Mouse (Mus musculus): ENCODE results near the gene Tmem200a.

The Tmem200a gene

GRCm38 (mm10) chr10:26078521-26079142 lies at the start of gene Tmem200a:
Tmem200a (minus strand) TSS chr10:26079052.
- DNase-seq, result peak; percentile 82

- DNase-seq, result no peak
Measured at GRCm38 (mm10) chr10:26119822-26120183, 41.0 kb upstream of the Tmem200a start.

GRCm38 (mm10) chr10:26119067-26119821 lies 40.4 kb upstream of the Tmem200a start:
- DNase-seq, result no peak

GRCm38 (mm10) chr10:26114409-26114808 lies 35.6 kb upstream of the Tmem200a start:
- no peak for DNase-seq

- DNase-seq, result no peak
Measured at GRCm38 (mm10) chr10:26103330-26103982, 24.6 kb upstream of the Tmem200a start.

- DNase-seq, result no peak
Measured at GRCm38 (mm10) chr10:26082081-26082480, 3.2 kb upstream of the Tmem200a start.

- DNase-seq, result no peak
Measured at GRCm38 (mm10) chr10:26079678-26080077, 826 bp upstream of the Tmem200a start.

- peak; percentile 34 for DNase-seq
Measured at GRCm38 (mm10) chr10:26077671-26078481, 976 bp downstream of the Tmem200a start, which contains the start of gene Gm9767. Gm9767 (plus strand) TSS chr10:26078255.

- no peak for DNase-seq
Measured at GRCm38 (mm10) chr10:26076949-26077348, 1.9 kb downstream of the Tmem200a start.

- no peak for DNase-seq
Measured at GRCm38 (mm10) chr10:26071986-26072385, 6.9 kb downstream of the Tmem200a start.

GRCm38 (mm10) chr10:26063071-26063470 lies 15.8 kb downstream of the Tmem200a start:
- no peak for DNase-seq

GRCm38 (mm10) chr10:26059662-26060307 lies 19.1 kb downstream of the Tmem200a start:
- DNase-seq, result no peak

GRCm38 (mm10) chr10:26051177-26051576 lies 27.7 kb downstream of the Tmem200a start:
- DNase-seq, result no peak

GRCm38 (mm10) chr10:26034931-26035330 lies 43.9 kb downstream of the Tmem200a start:
- DNase-seq, result peak; percentile 62

GRCm38 (mm10) chr10:26018740-26019139 lies 60.1 kb downstream of the Tmem200a start:
- DNase-seq, result no peak

GRCm38 (mm10) chr10:26014298-26014697 lies 64.6 kb downstream of the Tmem200a start:
- no peak for DNase-seq

GRCm38 (mm10) chr10:26008948-26009347 lies 69.9 kb downstream of the Tmem200a start:
- no peak for DNase-seq

- DNase-seq, result no peak
Measured at GRCm38 (mm10) chr10:26005471-26005870, 73.4 kb downstream of the Tmem200a start.

- DNase-seq, result no peak
Measured at GRCm38 (mm10) chr10:26000893-26001292, 78.0 kb downstream of the Tmem200a start.

- no peak for DNase-seq
Measured at GRCm38 (mm10) chr10:25999291-25999930, 79.4 kb downstream of the Tmem200a start.

GRCm38 (mm10) chr10:25984056-25984455 lies 94.8 kb downstream of the Tmem200a start:
- no peak for DNase-seq

GRCm38 (mm10) chr10:25982617-25983016 lies 96.2 kb downstream of the Tmem200a start:
- no peak for DNase-seq
